Mouse (Mus musculus) liver, adult 2 months (tissue): ENCODE measurements at regions not wholly inside any gene's neighbourhood (a gene's known extent, or its start where the extent isn't known, plus 50 kb on each side); places are given as distances from the start of the nearest gene placed in this dataset.

Experiments
- CTCF ChIP-seq: fragments of 200-500 bp; IDR thresholded peaks from 2 replicates; pipeline ENCODE4 v1.5.1; 2011; ENCODE audit warnings: low read depth, low read length, control low read depth
- POLR2A ChIP-seq: fragments of 200-500 bp; IDR thresholded peaks from 2 replicates; pipeline ENCODE4 v1.6.1; 2011; ENCODE audit warnings: low read length, control low read depth; ENCODE audit not compliant: insufficient read depth; ENCODE audit errors: extremely low read depth

DNA sequence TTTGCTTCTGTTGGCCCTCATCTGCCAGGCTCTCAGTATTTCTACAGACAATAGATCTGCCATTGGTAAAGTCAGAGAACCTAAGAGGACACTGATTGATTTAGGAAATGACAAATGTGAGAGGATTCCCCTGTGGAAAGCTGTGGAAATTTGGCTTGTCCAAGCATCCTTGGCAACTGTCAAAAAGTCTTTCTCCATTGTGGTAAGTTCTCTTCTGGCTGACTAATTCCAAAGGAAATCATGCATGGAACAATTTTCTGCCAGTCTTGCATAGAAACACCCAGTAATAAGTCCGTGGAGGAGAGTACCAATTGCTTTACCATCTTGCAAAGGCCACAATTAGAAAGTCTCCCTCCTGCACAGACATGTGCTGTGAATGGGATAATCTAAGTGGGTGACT is 349.4 kb upstream of the Syt1 start:
- no peak for TF ChIP-seq CTCF
- no peak for TF ChIP-seq POLR2A
